Mouse (Mus musculus) large intestine, adult 2 months (tissue): ENCODE results near the gene Pde10a. TPM values are rescaled to one million over a fixed set of nuclear protein-coding genes. Genes with fewer than 3 reads are reported as not detected.

Experiments
- DNase-seq: peaks from one replicate; pipeline ENCODE4 v3.0.0-alpha.2; 2012; ENCODE audit warnings: low read depth, low spot score
- WGBS: fragments of 180-500 bp; shearing (Covaris S2); methylation state at CpG from one replicate; pipeline ENCODE4 v1.1.7; 2018; 5-methylcytosine and 5-hydroxymethylcytosine counted together
- polyA plus RNA-seq: library from polyadenylated mRNA; depleted of rRNA; stranded (reverse); fragments of >200 nt; gene quantifications from 2 replicates; pipeline ENCODE4 v1.2.3, GENCODE M21; 2012

Pde10a gene
- polyA plus RNA-seq, 1 experiment, result 0.57 TPM

GRCm38 (mm10) chr17:8636691-8637090 lies 111.5 kb downstream of the Pde10a start:
- DNase-seq, result no peak
- 76% methylated on average over 11 of the region's 11 CpGs for WGBS

DNA sequence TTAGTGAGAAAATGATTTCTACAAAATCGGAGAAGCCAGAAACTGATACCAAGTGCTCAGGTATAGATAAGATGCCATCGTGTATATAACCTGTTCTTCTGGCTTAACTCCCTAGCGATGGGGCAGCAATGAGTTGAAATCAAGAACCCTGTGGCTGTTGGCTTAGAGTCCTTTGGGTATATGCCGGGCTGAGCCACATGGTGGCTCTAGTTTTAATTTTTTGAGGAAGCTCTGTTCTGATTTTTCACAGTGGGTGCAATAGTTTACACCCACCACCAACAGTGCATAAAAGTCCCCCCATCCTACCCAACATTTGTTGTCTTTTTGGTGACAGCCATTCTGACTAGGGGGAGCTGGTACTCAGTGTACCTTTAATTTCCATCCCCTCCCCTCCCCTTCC lies 112.0 kb downstream of the Pde10a start:
- DNase-seq, result no peak
- WGBS, result 68% methylated on average over 4 of the region's 4 CpGs

GRCm38 (mm10) chr17:8639703-8640380 lies 114.7 kb downstream of the Pde10a start:
- 77% methylated on average over 12 of the region's 12 CpGs for WGBS
- no peak for DNase-seq

GRCm38 (mm10) chr17:8640741-8641480 lies 115.7 kb downstream of the Pde10a start:
- WGBS, result 74% methylated on average over 16 of the region's 16 CpGs
- no peak for DNase-seq

DNA sequence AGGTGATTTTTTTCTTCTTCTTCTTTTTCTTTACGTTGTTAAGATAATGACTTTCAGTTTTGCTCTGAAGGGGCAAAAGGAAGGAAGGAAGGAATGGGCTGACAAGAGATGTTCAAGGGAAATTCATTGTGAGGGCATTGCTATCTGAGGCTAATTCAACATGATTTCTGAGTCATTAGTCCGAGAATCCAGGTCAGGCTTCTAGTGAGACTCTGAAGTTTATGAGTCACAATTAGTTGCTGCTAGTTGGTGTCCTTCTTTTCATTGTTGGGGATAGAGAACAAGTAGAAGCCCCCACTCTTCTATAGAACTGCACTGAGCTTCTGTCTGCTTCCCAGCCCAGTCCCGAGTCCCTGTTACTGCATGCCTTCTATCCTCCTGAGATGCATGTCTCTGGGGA lies 116.3 kb downstream of the Pde10a start:
- 53% methylated on average over 3 of the region's 3 CpGs for WGBS
- no peak for DNase-seq

DNA sequence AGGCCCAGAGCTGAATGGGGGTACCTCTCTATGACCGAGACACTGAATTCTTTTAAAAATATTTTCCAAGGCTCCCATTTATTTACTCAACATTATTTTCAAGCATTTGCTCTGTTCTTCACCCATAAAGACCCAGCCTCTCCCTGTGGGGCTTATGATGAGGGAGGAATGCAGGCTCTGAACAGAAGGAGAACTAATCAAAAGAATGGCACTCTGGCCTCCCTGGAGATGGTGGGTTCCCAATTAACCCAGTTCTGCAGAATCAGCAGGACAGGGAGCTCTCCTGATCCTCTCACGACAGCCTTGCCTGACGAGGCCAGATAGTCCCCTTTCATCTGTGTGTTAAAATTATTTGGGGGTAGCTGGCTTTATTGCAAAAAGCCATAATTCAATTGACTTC lies 117.2 kb downstream of the Pde10a start:
- 67% methylated on average over 3 of the region's 3 CpGs for WGBS
- no peak for DNase-seq

GRCm38 (mm10) chr17:8647372-8647871 lies 122.2 kb downstream of the Pde10a start:
- DNase-seq, result no peak
- WGBS, result 51% methylated on average over 8 of the region's 8 CpGs

GRCm38 (mm10) chr17:8648310-8648709 lies 123.1 kb downstream of the Pde10a start:
- 39% methylated on average over 3 of the region's 3 CpGs for WGBS
- DNase-seq, result no peak

DNA sequence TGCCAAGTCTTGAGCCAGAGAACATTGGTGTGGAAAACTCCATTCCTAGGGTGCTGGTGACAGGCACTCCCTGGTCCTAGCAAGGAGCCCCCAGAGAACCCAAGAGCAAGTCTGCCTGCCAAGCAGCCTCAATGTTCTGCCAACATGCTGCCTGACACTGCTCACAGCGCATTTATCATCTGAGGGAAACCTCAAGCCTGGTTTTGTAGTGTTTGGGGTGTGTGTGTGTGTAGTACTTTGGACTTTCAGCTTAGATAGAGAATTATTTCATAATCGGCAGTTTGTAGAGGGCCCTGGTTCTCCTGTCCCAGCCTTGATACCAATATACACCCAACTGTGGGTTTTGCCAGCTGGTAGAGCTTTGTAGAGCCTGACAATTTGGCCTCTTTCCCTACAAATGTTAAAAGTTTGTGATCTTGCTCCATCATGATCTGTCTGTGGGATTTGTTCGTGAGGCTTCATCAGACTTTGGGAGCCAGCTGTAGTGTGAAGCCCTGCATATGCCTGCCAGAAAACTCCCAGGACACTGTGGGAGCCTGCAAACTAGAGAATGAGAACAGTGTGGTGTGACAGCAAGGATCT lies 127.6 kb downstream of the Pde10a start:
- no peak for DNase-seq
- 49% methylated on average over 3 of the region's 3 CpGs for WGBS

- 79% methylated on average over 9 of the region's 9 CpGs for WGBS
- no peak for DNase-seq
Observed at GRCm38 (mm10) chr17:8657661-8658060, 132.5 kb downstream of the Pde10a start.

DNA sequence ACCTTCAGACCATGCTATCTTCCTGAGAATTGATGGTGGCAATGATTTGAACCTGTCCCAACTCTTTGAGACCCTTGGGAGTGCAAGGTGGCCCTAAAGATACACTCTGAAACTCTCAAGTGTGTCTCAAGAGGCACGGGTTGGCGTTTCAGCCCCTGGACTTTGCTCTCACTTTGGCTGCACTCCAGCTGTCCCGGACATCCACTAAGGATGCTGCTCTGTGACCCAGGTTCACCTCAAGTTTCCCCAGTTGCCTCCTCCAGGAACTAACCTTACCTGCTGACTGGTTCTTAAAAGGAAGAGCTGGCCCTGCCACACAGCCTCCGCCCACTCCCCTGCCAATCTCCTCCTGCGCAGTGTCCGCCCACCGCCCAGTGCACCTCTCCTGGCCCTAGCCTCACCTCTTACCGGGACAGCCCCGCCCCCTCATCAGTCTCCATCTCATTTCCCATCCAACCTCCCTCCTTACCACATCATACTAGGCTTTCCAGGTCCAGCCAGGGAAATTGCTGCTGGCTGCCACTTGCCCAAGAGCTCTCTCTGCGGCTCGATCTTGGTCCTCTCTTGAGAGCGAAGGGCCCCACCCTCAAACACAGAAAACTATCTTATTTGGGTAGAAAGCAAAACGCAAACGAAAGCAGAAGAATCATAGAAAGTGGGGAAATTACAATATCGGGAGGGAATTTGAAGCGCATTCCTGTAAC lies 133.7 kb downstream of the Pde10a start:
- WGBS, result 56% methylated on average over 16 of the region's 16 CpGs
- DNase-seq, result no peak

- DNase-seq, result no peak
- WGBS, result 65% methylated on average over 5 of the region's 5 CpGs
Observed at GRCm38 (mm10) chr17:8666912-8667311, 141.7 kb downstream of the Pde10a start.

GRCm38 (mm10) chr17:8674651-8675050 lies 149.5 kb downstream of the Pde10a start:
- 85% methylated on average over 2 of the region's 2 CpGs for WGBS

GRCm38 (mm10) chr17:8686356-8686755 lies 161.2 kb downstream of the Pde10a start:
- DNase-seq, result no peak
- 67% methylated on average over 7 of the region's 7 CpGs for WGBS

More at GRCm38 (mm10) chr17:8674651-8675050, 149.5 kb downstream of the Pde10a start:
- DNase-seq, result no peak

GRCm38 (mm10) chr17:8688096-8688495 lies 162.9 kb downstream of the Pde10a start:
- DNase-seq, result no peak
- 64% methylated on average over 3 of the region's 3 CpGs for WGBS

DNA sequence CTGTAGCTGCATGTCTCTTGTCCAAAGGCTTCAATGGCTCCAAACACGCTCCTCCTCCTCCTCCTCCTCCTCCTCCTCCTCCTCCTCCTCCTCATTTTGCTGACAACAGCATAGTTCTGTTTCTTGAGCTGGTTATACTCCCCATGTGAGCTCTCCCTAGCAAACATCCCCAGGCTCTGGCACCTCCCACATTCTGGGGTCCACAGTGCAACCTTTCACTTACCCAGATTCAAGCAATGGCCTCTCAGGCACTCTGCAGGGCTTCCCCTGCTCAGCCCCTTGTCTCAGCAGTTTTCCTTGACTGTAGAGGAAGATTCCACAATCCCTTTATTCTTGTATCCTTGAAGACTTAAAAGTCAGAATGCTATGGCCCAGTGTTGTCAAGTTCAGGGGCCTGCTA lies 173.1 kb downstream of the Pde10a start:
- DNase-seq, result no peak
- 80% methylated on average over 1 of the region's 1 CpGs for WGBS

GRCm38 (mm10) chr17:8698793-8699192 lies 173.6 kb downstream of the Pde10a start:
- DNase-seq, result no peak
- 67% methylated on average over 3 of the region's 3 CpGs for WGBS

DNA sequence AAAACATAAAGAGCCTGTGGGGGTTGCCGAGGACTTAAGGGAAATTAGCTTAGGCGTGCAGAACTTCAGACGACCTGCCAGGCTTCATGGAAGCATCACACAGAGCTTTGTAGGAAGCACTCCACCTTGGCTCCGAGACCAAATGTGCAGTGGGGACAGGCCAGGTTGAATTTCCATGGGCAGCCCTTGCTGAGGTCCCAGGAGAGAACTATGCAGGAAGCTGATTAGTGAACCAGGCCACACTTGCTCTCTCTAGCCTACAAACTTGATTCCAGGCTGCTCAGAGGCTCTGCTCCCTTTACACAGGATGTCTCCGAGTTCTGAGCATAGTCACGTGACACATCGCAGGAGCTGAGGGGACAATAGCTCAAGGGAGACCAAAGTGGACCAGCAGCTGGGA lies 175.9 kb downstream of the Pde10a start:
- DNase-seq, result no peak
- WGBS, result 67% methylated on average over 7 of the region's 7 CpGs

DNA sequence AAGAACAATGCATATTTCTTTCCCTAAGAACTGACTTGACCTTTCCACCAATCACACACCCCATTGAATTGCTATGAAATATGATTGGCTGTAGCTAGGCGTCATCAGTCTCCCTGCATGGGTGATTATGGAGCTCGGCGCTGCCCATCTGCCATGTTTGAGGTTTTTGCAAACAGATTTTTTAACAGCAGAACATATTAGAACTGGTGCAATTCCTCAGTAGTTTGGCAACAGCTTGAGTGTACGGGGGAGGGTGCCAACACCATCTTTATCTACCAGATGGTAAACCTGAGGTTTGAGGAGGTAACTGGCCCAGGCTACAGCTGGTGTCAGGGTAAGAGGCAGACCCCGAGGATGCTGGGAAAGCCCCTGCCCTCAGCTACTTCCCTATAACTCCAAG lies 177.3 kb downstream of the Pde10a start:
- 86% methylated on average over 5 of the region's 5 CpGs for WGBS

GRCm38 (mm10) chr17:8708006-8708405 lies 182.8 kb downstream of the Pde10a start:
- no peak for DNase-seq

More for the DNA sequence above, 177.3 kb downstream of the Pde10a start:
- no peak for DNase-seq
